Mouse (Mus musculus) lung, postnatal 0 days (tissue): ENCODE measurements around the gene Mafg. TPM values are rescaled to one million over a fixed set of nuclear protein-coding genes. Genes with fewer than 3 reads are reported as not detected.

Experiments
- ATAC-seq: fragments of 200-750 bp; cut with Nextera tagmentation; 2 replicates; pipeline ENCODE4 v1.8.0; 2017; ENCODE audit warnings: moderate library complexity
- DNase-seq: peaks from one replicate; pipeline ENCODE4 v3.0.0-alpha.2; 2016; ENCODE audit warnings: low spot score
- H3K27ac ChIP-seq: fragments of 300-500 bp; sonication (generic); 2 replicates; pipeline ENCODE4 v1.5.1; 2014; ENCODE audit warnings: antibody characterized with exemption, mild to moderate bottlenecking, low read length, mixed read lengths
- H3K27me3 ChIP-seq: fragments of 300-500 bp; sonication (generic); replicated peaks from 2 replicates; pipeline ENCODE4 v1.6.1; 2014; ENCODE audit warnings: low read length, mixed read lengths; ENCODE audit not compliant: insufficient read depth
- H3K36me3 ChIP-seq: fragments of 300-500 bp; sonication (generic); 2 replicates; pipeline ENCODE4 v1.6.1; 2014; ENCODE audit warnings: low read length, mixed read lengths; ENCODE audit not compliant: insufficient read depth
- H3K4me1 ChIP-seq: fragments of 300-500 bp; sonication (generic); 2 replicates; pipeline ENCODE4 v1.6.1; 2014; ENCODE audit warnings: antibody characterized with exemption, low read depth, low read length, mixed read lengths; ENCODE audit not compliant: insufficient read depth
- H3K4me2 ChIP-seq: fragments of 300-500 bp; sonication (generic); replicated peaks from 2 replicates; pipeline ENCODE4 v1.6.1; 2014; ENCODE audit warnings: low read depth, mild to moderate bottlenecking, low read length, moderate library complexity, mixed read lengths
- H3K4me3 ChIP-seq: fragments of 300-500 bp; sonication (generic); 2 replicates; pipeline ENCODE4 v1.5.1; 2014; ENCODE audit warnings: low read depth, low read length
- H3K9ac ChIP-seq: fragments of 300-500 bp; sonication (generic); replicated peaks from 2 replicates; pipeline ENCODE4 v1.6.1; 2014; ENCODE audit warnings: low read depth, mild to moderate bottlenecking
- H3K9me3 ChIP-seq: fragments of 300-500 bp; sonication (generic); 2 replicates; pipeline ENCODE4 v1.6.1; 2016; ENCODE audit warnings: low read length, mixed read lengths
- CTCF ChIP-seq: IDR thresholded peaks from 2 replicates; pipeline ENCODE4 v1.5.1; 2016; ENCODE audit warnings: antibody characterized with exemption, mild to moderate bottlenecking
- EP300 ChIP-seq: IDR thresholded peaks from 2 replicates; pipeline ENCODE4 v1.6.1; 2016; ENCODE audit warnings: antibody characterized with exemption, mild to moderate bottlenecking, control low read depth
- microRNA-seq: library from miRNA; unstranded; fragments of <30 nt; microRNA quantifications from one replicate; pipeline ENCODE4, GENCODE M21; 2016
- polyA plus RNA-seq: library from polyadenylated mRNA; unstranded; fragments of >200 nt; fragmentation: Nextera tagmentation; extraction: Ambion mirVana; gene quantifications from 2 replicates; pipeline ENCODE4 v1.2.1, GENCODE M21; 2015

Gene Mafg
- polyA plus RNA-seq, 1 experiment from 2014 or later = 25.9 TPM

GRCm38 (mm10) chr11:120575940-120576339 is 57.5 kb downstream of the Mafg start:
- Histone ChIP-seq H3K4me2 (no peak overlapping the region), H3K9ac (no peak overlapping the region), H3K4me3 (no peak overlapping the region), H3K36me3 (peaks cover 17% of the 10 kb centered on the region; the same call in 1 of the 2 replicates), H3K4me1 (peaks cover 14% of the 10 kb centered on the region), H3K27ac (no peak overlapping the region), H3K9me3 (no peaks in the 10 kb centered on the region), H3K27me3 (no peaks in the 10 kb centered on the region)
- DNase-seq = no peak
- no peak for ATAC-seq
- TF ChIP-seq CTCF (no peak), EP300 (no peak)

Small RNA genes lying within 50 kb of the gene (microRNA-seq; reads per million reads assigned to microRNA genes)
- gene Mir6936 = 0.98 reads per million

Other genes with a start within 250 kb of the Mafg start
- 15.3 and 16.5 TPM in 2 replicates for gene Nploc4, start 195.9 kb downstream of the Mafg start, polyA plus RNA-seq
- gene Tspan10, start 191.0 kb downstream of the Mafg start, polyA plus RNA-seq = not detected in 2 replicates
- gene Pde6g, start 180.1 kb downstream of the Mafg start, polyA plus RNA-seq = not detected in 2 replicates
- gene Oxld1, start 175.5 kb downstream of the Mafg start, polyA plus RNA-seq = 14.9 and 18.9 TPM in 2 replicates
- gene Ccdc137, start 175.5 kb downstream of the Mafg start, polyA plus RNA-seq = 16.5 and 21.1 TPM in 2 replicates
- gene Arl16, start 166.0 kb downstream of the Mafg start, polyA plus RNA-seq = 29.8 and 33.4 TPM in 2 replicates
- 60.6 and 67.7 TPM in 2 replicates for gene Mrpl12, start 149.0 kb downstream of the Mafg start, polyA plus RNA-seq
- gene Slc25a10, start 141.8 kb downstream of the Mafg start, polyA plus RNA-seq = 75.4 and 83.4 TPM in 2 replicates
- 0.61 and 0.76 TPM in 2 replicates for gene Gcgr, start 102.9 kb downstream of the Mafg start, polyA plus RNA-seq
- gene Mcrip1, start 83.9 kb downstream of the Mafg start, polyA plus RNA-seq = 209 and 215 TPM in 2 replicates
- not detected in 2 replicates for gene Ppp1r27, start 82.5 kb downstream of the Mafg start, polyA plus RNA-seq
- 551 and 555 TPM in 2 replicates for gene P4hb, start 60.3 kb downstream of the Mafg start, polyA plus RNA-seq
- 512 TPM in 2 replicates for gene Arhgdia, start 52.0 kb downstream of the Mafg start, polyA plus RNA-seq
- gene Alyref, start 35.2 kb downstream of the Mafg start, polyA plus RNA-seq = 149 and 150 TPM in 2 replicates
- 138 and 151 TPM in 2 replicates for gene Anapc11, start 35.2 kb downstream of the Mafg start, polyA plus RNA-seq
- gene Npb, start 25.1 kb downstream of the Mafg start, polyA plus RNA-seq = 2.5 and 2.9 TPM in 2 replicates
- 93.9 and 102 TPM in 2 replicates for gene Pcyt2, start 15.7 kb downstream of the Mafg start, polyA plus RNA-seq
- 45.3 and 46.0 TPM in 2 replicates for gene Sirt7, start 8.4 kb downstream of the Mafg start, polyA plus RNA-seq
- gene Pycr1, start 10.2 kb upstream of the Mafg start, polyA plus RNA-seq = 6.9 and 7.1 TPM in 2 replicates
- 0.46 TPM in 1 of 2 replicates, not detected in the other for gene Myadml2, start 14.6 kb upstream of the Mafg start, polyA plus RNA-seq
- 8.5 and 10.2 TPM in 2 replicates for gene Notum, start 27.6 kb upstream of the Mafg start, polyA plus RNA-seq
- gene Aspscr1, start 39.4 kb upstream of the Mafg start, polyA plus RNA-seq = 114 and 129 TPM in 2 replicates
- 102 and 112 TPM in 2 replicates for gene Cenpx, start 80.1 kb upstream of the Mafg start, polyA plus RNA-seq
- gene Lrrc45, start 80.3 kb upstream of the Mafg start, polyA plus RNA-seq = 37.3 and 41.4 TPM in 2 replicates
- gene Rac3, start 87.9 kb upstream of the Mafg start, polyA plus RNA-seq = 56.0 and 61.9 TPM in 2 replicates
- gene Dcxr, start 93.7 kb upstream of the Mafg start, polyA plus RNA-seq = 344 and 430 TPM in 2 replicates
- gene Cbr2, start 98.5 kb upstream of the Mafg start, polyA plus RNA-seq = 4,475 and 4,528 TPM in 2 replicates
- 2.0 and 3.7 TPM in 2 replicates for gene Hmga1b, start 129.2 kb upstream of the Mafg start, polyA plus RNA-seq
- gene Rfng, start 150.6 kb upstream of the Mafg start, polyA plus RNA-seq = 22.5 and 26.4 TPM in 2 replicates
- gene Gps1, start 150.7 kb upstream of the Mafg start, polyA plus RNA-seq = 121 and 131 TPM in 2 replicates
- 40.5 and 43.1 TPM in 2 replicates for gene Dus1l, start 162.8 kb upstream of the Mafg start, polyA plus RNA-seq
- 54.7 and 63.8 TPM in 2 replicates for gene Fasn, start 190.9 kb upstream of the Mafg start, polyA plus RNA-seq